12 mouse cellular contexts compared by ENCODE assay signal in the genomic region with DNA sequence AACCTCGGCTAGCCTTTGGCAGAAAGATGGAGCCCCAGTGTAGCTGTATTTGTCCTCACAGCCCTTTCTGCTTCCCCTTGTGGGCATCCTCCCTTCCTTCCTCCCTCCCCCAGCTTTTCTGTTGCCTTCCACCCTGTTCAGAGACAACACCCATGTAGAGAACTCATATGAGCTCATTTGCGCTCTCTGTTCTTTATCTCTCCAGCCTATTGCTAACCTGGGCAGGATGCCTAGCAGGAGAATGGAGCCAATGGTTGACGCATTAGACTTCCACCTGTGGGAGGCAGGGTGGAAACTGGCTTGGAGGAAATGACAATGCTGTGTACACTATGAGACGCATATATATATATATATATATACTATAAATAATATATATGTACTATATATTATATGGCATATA.
A peak's percentile ranks its signal among the peaks of the same experiment; 100 is the strongest.
DNase-seq lines count a peak whose midpoint lies in the region; ATAC-seq and TF ChIP-seq lines count a peak whose summit lies in the region.
"Had no signal": no experiment of that assay in that cellular context is flagged by ENCODE, and none has a peak within 500 bp of the region (broad histone marks: within the 10 kb centered on the region; RNA-seq: fewer than 3 reads in every experiment).

No protein-coding gene starts in this region.

- no peak overlapping the region for H3K4me3 ChIP-seq in lung, adult 2 months (replicated peaks; ENCODE audit: extremely low read depth, low read depth, low read length)
- H3K4me3 ChIP-seq in forebrain, embryonic 11.5 days (ENCODE audit: low read depth, low read length) = no peak overlapping the region
- H3K4me3 ChIP-seq: forebrain, embryonic 15.5 days; limb, embryonic 13.5 days; megakaryocyte, embryonic 14.5 days had no signal

- TF ChIP-seq POLR2A in lung, adult 2 months (IDR thresholded peaks at IDR 0.05; ENCODE audit: borderline replicate concordance, extremely low read depth, low read depth, low read length) = no peak

- ATAC-seq in forebrain, embryonic 11.5 days (replicated peaks; ENCODE audit: low FRiP score) = no peak
- ATAC-seq: hindbrain, postnatal 0 days had no signal

- H3K27ac ChIP-seq in forebrain, embryonic 11.5 days (ENCODE audit: low read depth, low read length) = no peak overlapping the region
- H3K27ac ChIP-seq: forebrain, embryonic 15.5 days; hindbrain, postnatal 0 days; limb, embryonic 13.5 days had no signal

- no peak overlapping the region for H3K4me2 ChIP-seq in forebrain, embryonic 11.5 days (ENCODE audit: low read depth, low read length, severe bottlenecking)
- H3K4me2 ChIP-seq: forebrain, embryonic 15.5 days; limb, embryonic 13.5 days had no signal

- DNase-seq in lung, adult 18-20 months = peak; percentile 36 to 51
- no peak for DNase-seq in lung, adult 2 months
- DNase-seq in cerebellum, adult 8-10 months = peak; percentile 23
- peak; percentile 68 to 77 for DNase-seq in cerebellum, postnatal 25 days
- peak; percentile 58 for DNase-seq in heart, postnatal 25 days (ENCODE audit: low spot score)
- no peak for DNase-seq in forebrain, embryonic 11.5 days (ENCODE audit: low spot score)
- no peak for DNase-seq in right cerebral cortex, postnatal 25 days
- DNase-seq: kidney, adult 9 months had no signal

- 63% methylated on average over 4 of the region's 4 CpGs for WGBS in lung, adult 2 months
- 86% methylated on average over 4 of the region's 4 CpGs for WGBS in forebrain, embryonic 11.5 days

- no peaks in the 10 kb centered on the region for H3K9me3 ChIP-seq in forebrain, embryonic 11.5 days (ENCODE audit: control insufficient read depth, low read length)
- H3K9me3 ChIP-seq: forebrain, embryonic 15.5 days; limb, embryonic 13.5 days had no signal

- H3K36me3 ChIP-seq in forebrain, embryonic 11.5 days (ENCODE audit: control insufficient read depth, insufficient read depth, low read length) = no peaks in the 10 kb centered on the region
- H3K36me3 ChIP-seq: forebrain, embryonic 15.5 days; limb, embryonic 13.5 days had no signal

- H3K27me3 ChIP-seq in forebrain, embryonic 11.5 days (ENCODE audit: control insufficient read depth, insufficient read depth, low read length) = no peaks in the 10 kb centered on the region
- H3K27me3 ChIP-seq: forebrain, embryonic 15.5 days; limb, embryonic 13.5 days; megakaryocyte, embryonic 14.5 days had no signal

- TF ChIP-seq CTCF in lung, adult 2 months (IDR thresholded peaks at IDR 0.05; ENCODE audit: insufficient read depth, low read length) = no peak

- H3K4me1 ChIP-seq in lung, adult 2 months (ENCODE audit: control insufficient read depth, insufficient read depth, low read length) = no peaks in the 10 kb centered on the region; the same call in 1 of the 2 replicates
- no peaks in the 10 kb centered on the region for H3K4me1 ChIP-seq in forebrain, embryonic 11.5 days (replicated peaks; ENCODE audit: control insufficient read depth, insufficient read depth, low read length)
- H3K4me1 ChIP-seq: megakaryocyte, embryonic 14.5 days had no signal

- intact Hi-C loops in heart, postnatal 25 days (cut with DNase I) = no loop called here

- no peak overlapping the region for H3K9ac ChIP-seq in forebrain, embryonic 11.5 days (ENCODE audit: low read length)
- H3K9ac ChIP-seq: forebrain, embryonic 15.5 days; limb, embryonic 13.5 days had no signal

Comparison
In these comparisons a context has a peak if more than half of its experiments do, and no peak if none do; other contexts are left out.
1. DNase-seq: peak in lung, adult 18-20 months (2 of 2), cerebellum, adult 8-10 months (single experiment), cerebellum, postnatal 25 days (2 of 2) and heart, postnatal 25 days (single experiment); none in lung, adult 2 months (single experiment), forebrain, embryonic 11.5 days (single experiment) and right cerebral cortex, postnatal 25 days (single experiment).